Mouse (Mus musculus) embryonic facial prominence, embryonic 14.5 days (tissue): ENCODE results near the gene Cpne7. TPM values are rescaled to one million over a fixed set of nuclear protein-coding genes. Genes with fewer than 3 reads are reported as not detected.
A peak's percentile ranks its signal among the peaks of the same experiment; 100 is the strongest.

ENCODE experiments used
- ATAC-seq: fragments of 200-750 bp; cut with Nextera tagmentation; 2 replicates; pipeline ENCODE4 v1.8.0; 2017; ENCODE audit warnings: low read depth, moderate number of reproducible peaks, moderate TSS enrichment
- DNase-seq: peaks from one replicate; pipeline ENCODE4 v3.0.0-alpha.2; 2015; ENCODE audit warnings: low spot score
- H3K27ac ChIP-seq: fragments of 300-500 bp; sonication (generic); replicated peaks from 2 replicates; pipeline ENCODE4 v1.5.1; 2014; ENCODE audit warnings: low read depth, mild to moderate bottlenecking, low read length, moderate library complexity
- H3K27me3 ChIP-seq: fragments of 300-500 bp; sonication (generic); replicated peaks from 2 replicates; pipeline ENCODE4 v1.6.1; 2014; ENCODE audit warnings: low read length; ENCODE audit not compliant: control insufficient read depth, insufficient read depth
- H3K36me3 ChIP-seq: fragments of 300-500 bp; sonication (generic); 2 replicates; pipeline ENCODE4 v1.6.1; 2014; ENCODE audit warnings: low read length, mixed read lengths; ENCODE audit not compliant: control insufficient read depth, insufficient read depth
- H3K4me1 ChIP-seq: fragments of 300-500 bp; sonication (generic); 2 replicates; pipeline ENCODE4 v1.6.1; 2014; ENCODE audit warnings: antibody characterized with exemption, low read length; ENCODE audit not compliant: control insufficient read depth, insufficient read depth
- H3K4me2 ChIP-seq: fragments of 300-500 bp; sonication (generic); 2 replicates; pipeline ENCODE4 v1.6.1; 2014; ENCODE audit warnings: low read depth, mild to moderate bottlenecking, low read length, moderate library complexity, mixed read lengths
- H3K4me3 ChIP-seq: fragments of 300-500 bp; sonication (generic); 2 replicates; pipeline ENCODE4 v1.5.1; 2014; ENCODE audit warnings: low read depth, mild to moderate bottlenecking, low read length
- H3K9ac ChIP-seq: fragments of 300-500 bp; sonication (generic); 2 replicates; pipeline ENCODE4 v1.6.1; 2014; ENCODE audit warnings: low read depth, mild to moderate bottlenecking, low read length, moderate library complexity, mixed read lengths
- H3K9me3 ChIP-seq: fragments of 300-500 bp; sonication (generic); 2 replicates; pipeline ENCODE4 v1.6.1; 2016; ENCODE audit warnings: low read length; ENCODE audit not compliant: control insufficient read depth
- WGBS: fragments of 180-500 bp; shearing (Covaris S2); extraction: QIAGEN DNeasy Blood & Tissue Kit; methylation state at CpG from one replicate; pipeline ENCODE4 v1.1.7; 2014; 5-methylcytosine and 5-hydroxymethylcytosine counted together
- polyA plus RNA-seq: library from polyadenylated mRNA; unstranded; fragments of >200 nt; fragmentation: Nextera tagmentation; extraction: Ambion mirVana; gene quantifications from 2 replicates; pipeline ENCODE4 v1.2.1, GENCODE M21; 2014

Cpne7 gene
- 1.4 and 2.0 TPM in 2 replicates for polyA plus RNA-seq

DNA sequence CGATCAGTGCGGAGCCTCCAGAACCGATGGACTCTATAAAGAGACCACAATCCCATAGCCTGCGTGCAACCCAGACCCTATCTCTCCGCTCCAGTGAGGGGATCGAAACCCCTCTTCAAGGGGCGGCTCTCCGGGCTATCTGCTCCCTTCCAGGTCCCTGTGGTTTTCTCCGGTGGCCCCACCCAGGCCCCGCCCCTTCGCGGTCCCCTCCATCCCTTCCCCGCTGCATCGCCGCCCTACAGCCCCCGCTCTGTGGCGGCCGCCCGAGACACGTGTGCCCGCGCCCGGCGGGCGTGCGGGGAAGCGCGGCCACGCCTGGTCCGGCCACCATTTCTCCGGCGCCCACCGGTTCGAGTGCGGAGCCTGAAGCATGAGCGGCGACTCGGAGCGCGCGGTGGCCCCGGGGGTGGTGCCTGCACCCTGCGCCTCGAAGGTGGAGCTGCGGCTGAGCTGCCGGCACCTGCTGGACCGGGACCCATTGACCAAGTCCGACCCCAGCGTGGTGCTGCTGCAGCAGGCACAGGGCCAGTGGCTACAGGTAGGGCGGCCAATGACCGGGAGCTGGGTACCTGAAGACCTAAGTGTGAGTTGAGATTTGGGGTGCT is at the start of gene Cpne7:
Gene Cpne7, plus strand, starts transcription at position 248 of the 605 bp plus-strand sequence.
- Histone ChIP-seq H3K4me2 (peak within 1 kb of the TSS; percentile 91), H3K27ac (no peak within 1 kb of the TSS), H3K36me3 (no peaks in the 10 kb centered on the region), H3K9ac (peak within 1 kb of the TSS; percentile 58), H3K4me3 (peak within 1 kb of the TSS; percentile 48), H3K9me3 (no peaks in the 10 kb centered on the region), H3K4me1 (peaks cover 11% of the 10 kb centered on the region; the same call in 1 of the 2 replicates), H3K27me3 (peaks cover 44% of the 10 kb centered on the region)
- WGBS: under 1% methylated on average over 18 of the region's 51 CpGs
- no peak for DNase-seq
- ATAC-seq: peak; percentile 41; the same call in 1 of the 2 replicates

DNA sequence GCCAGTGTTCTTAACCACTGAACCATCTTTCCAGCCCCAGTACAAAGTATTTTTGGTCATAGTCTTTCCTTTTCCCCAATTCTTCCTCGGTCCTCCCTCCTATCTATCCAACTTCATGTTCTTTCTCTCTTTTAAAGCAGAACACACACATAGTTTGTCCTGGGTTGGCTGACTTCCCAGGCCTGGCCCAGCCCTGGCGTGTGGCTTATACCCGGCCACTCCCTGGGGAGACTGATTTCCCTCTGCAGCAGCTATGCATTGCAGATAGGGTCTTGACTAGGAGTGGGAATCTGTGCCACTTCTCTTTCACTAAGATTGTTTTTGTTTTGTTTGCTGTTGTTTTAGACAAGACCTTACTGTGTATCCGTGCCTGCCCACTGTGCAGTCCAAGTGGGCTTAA is 46.0 kb upstream of the Cpne7 start:
- Histone ChIP-seq H3K4me2 (no peak overlapping the region), H3K27me3 (no peaks in the 10 kb centered on the region), H3K4me3 (no peak overlapping the region), H3K9me3 (no peaks in the 10 kb centered on the region), H3K4me1 (peaks cover 7% of the 10 kb centered on the region), H3K27ac (no peak overlapping the region), H3K9ac (no peak overlapping the region), H3K36me3 (peaks cover 65% of the 10 kb centered on the region)
- no peak for ATAC-seq
- peak; percentile 45 for DNase-seq
- WGBS: 68% methylated on average over 4 of the region's 4 CpGs

DNA sequence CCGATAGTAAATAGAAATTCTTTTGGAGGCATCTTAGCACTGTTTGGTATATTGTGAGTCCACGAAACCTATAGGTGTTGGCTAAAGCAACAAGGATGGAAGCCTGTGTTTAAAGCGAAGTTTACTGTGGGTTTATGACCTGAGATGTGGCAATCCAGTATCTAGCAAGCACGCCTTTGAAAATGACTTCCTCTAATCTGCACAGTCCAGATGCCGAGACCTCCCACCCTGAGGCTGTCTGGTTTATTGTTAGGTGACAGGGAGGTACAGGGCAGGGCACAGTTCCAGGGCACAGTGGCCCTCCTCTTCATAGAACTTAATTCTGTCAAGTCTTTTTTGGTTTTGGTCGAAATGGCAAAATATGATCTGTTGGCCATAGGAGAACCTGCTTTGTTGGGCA is 40.0 kb upstream of the Cpne7 start:
- Histone ChIP-seq H3K4me1 (no peaks in the 10 kb centered on the region), H3K9me3 (no peaks in the 10 kb centered on the region), H3K9ac (no peak overlapping the region), H3K4me2 (no peak overlapping the region), H3K36me3 (peaks cover 93% of the 10 kb centered on the region), H3K4me3 (no peak overlapping the region), H3K27ac (no peak overlapping the region), H3K27me3 (no peaks in the 10 kb centered on the region)
- DNase-seq (no peak), ATAC-seq (no peak)
- 90% methylated on average over 6 of the region's 6 CpGs for WGBS

DNA sequence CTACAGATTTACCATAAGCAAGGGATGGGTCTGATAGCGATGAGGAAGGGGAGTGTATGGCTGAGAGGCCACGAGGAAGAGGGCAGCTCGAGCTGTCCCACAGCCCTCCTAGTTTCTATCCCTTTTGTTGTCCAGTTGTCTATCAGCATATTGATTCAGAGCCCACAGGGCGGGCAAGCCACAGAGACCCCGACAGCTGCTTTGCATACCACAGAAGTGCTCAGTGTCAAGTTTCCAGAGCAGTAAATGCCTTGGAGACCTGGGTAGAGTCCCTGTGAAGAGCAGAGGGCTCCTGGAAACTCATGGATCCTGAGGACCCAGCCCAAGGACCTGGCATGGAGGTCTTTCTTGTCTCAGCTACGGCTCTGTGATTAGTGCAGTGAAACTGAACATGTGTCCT is 34.2 kb upstream of the Cpne7 start:
- ATAC-seq (no peak; the same call in 1 of the 2 replicates), DNase-seq (no peak)
- no peak overlapping the region for H3K9ac ChIP-seq
- H3K27me3 ChIP-seq: no peaks in the 10 kb centered on the region
- no peak overlapping the region for H3K27ac ChIP-seq
- H3K9me3 ChIP-seq: no peaks in the 10 kb centered on the region
- H3K4me3 ChIP-seq: no peak overlapping the region
- 80% methylated on average over 6 of the region's 6 CpGs for WGBS
- H3K4me2 ChIP-seq: no peak overlapping the region
- peaks cover 94% of the 10 kb centered on the region for H3K36me3 ChIP-seq
- no peaks in the 10 kb centered on the region for H3K4me1 ChIP-seq

DNA sequence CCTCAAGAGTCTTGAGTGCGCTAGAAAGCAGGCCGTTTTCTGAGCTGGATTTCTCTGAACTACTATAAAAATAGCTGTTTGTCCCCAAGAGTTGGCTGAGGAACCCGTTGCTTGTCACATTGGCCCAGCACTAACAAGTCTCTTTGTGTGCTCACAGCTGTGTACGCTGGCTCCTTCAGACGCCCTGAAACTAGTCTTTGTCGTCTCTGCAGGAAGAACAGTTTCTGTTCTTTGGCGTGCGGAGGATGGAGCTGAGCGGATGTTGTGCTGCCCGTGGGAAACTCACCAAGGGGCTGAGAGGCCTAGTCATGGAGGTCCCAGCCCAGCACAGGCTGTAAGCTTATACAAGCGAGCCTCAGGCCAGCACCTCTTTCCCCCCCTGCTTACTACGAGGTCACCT is 33.6 kb upstream of the Cpne7 start:
- ATAC-seq (no peak), DNase-seq (no peak)
- Histone ChIP-seq H3K4me1 (no peaks in the 10 kb centered on the region), H3K9ac (no peak overlapping the region), H3K9me3 (no peaks in the 10 kb centered on the region), H3K27ac (no peak overlapping the region), H3K36me3 (peaks cover 95% of the 10 kb centered on the region), H3K4me2 (no peak overlapping the region), H3K27me3 (no peaks in the 10 kb centered on the region), H3K4me3 (no peak overlapping the region)
- 89% methylated on average over 12 of the region's 12 CpGs for WGBS

DNA sequence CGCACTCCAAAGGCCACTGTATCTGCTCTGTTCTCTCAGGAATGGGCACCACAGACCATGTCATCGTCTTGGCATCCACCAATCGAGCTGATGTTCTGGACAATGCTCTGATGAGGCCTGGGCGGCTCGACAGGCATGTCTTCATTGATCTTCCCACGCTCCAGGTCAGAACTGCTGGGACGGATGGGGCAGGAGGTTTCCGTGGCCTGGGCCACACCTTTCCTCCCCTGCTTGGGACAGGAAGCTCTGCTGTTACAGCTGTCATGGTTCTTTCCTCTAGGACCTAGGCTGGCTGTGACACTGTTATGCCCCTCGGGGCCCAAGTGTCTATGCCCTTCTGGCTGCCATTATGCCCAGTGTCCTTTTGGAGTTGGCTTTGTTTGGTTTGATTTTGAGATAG is 29.9 kb upstream of the Cpne7 start:
- Histone ChIP-seq H3K4me2 (no peak overlapping the region), H3K36me3 (peaks cover 98% of the 10 kb centered on the region), H3K4me3 (no peak overlapping the region), H3K9me3 (no peaks in the 10 kb centered on the region), H3K9ac (no peak overlapping the region), H3K27me3 (no peaks in the 10 kb centered on the region), H3K27ac (no peak overlapping the region), H3K4me1 (no peaks in the 10 kb centered on the region)
- 88% methylated on average over 9 of the region's 9 CpGs for WGBS
- DNase-seq (no peak), ATAC-seq (no peak)

DNA sequence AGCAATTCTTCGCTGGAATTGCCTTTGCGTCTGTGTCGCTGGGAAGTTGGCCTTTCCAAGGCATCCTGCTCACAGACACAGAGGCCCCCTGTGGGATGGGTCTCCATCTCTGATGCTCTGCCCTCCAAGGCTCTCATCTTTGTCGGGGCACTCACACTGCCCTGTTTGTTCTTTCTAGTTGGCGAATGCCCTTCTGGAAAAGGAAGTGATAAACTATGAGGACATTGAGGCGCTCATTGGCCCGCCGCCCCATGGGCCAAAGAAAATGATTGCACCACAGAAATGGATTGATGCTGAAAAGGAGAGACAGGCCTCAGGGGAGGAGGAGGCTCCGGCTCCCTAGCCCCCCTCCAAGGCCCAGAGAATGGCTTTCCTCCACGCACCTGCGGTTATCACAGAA is 20.0 kb upstream of the Cpne7 start:
- WGBS: 90% methylated on average over 11 of the region's 11 CpGs
- H3K36me3 ChIP-seq: peaks cover 53% of the 10 kb centered on the region
- no peak overlapping the region for H3K9ac ChIP-seq
- H3K27ac ChIP-seq: no peak overlapping the region
- H3K27me3 ChIP-seq: no peaks in the 10 kb centered on the region
- ATAC-seq: no peak
- H3K4me3 ChIP-seq: no peak overlapping the region
- no peak overlapping the region for H3K4me2 ChIP-seq
- no peaks in the 10 kb centered on the region for H3K9me3 ChIP-seq
- DNase-seq: no peak
- no peaks in the 10 kb centered on the region for H3K4me1 ChIP-seq

DNA sequence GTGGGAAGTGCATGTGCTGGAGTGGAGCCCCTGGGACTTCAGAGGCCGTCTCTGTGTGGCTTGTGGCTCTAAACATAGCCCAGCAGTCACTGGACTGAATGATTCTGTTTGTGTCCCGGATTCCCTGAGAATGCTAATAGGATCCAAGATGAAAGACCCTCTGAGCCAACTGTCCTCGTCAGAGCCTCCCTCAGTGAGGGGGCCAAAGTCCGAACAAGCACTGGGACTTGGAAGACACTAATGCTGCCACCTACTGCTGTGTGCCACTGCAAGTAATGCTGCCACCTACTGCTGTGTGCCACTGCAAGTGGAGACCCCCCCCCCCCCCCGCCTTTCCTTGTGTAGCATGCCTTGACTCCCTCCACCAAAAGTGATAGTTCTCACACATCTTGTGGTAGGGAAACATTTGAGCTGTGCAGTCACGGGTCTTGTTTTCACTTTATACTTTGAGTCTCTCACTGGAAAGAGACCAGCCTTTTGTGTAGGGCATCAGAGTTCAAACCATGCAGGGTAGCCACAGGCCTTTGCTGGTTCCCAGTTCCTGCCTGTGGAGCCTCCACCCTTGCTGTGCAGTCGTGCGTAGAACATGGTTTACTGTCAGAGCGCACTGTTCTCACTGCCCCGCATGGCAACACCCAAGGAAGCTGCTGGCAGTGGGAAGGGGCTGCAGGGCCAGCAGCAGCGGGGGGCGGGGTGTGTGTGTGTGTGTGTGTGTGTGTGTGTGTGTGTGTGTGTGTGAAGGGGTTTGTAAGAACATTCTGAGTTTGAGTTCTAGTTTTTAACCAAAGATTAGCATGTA is 19.2 kb upstream of the Cpne7 start:
- H3K36me3 ChIP-seq: peaks cover 51% of the 10 kb centered on the region
- H3K4me1 ChIP-seq: no peaks in the 10 kb centered on the region
- no peak overlapping the region for H3K4me3 ChIP-seq
- no peak overlapping the region for H3K9ac ChIP-seq
- WGBS: 78% methylated on average over 12 of the region's 12 CpGs
- no peak for ATAC-seq
- no peak for DNase-seq
- no peak overlapping the region for H3K27ac ChIP-seq
- no peaks in the 10 kb centered on the region for H3K9me3 ChIP-seq
- H3K27me3 ChIP-seq: no peaks in the 10 kb centered on the region
- H3K4me2 ChIP-seq: no peak overlapping the region
